Mouse (Mus musculus) lung, embryonic 15.5 days (tissue): ENCODE measurements around the gene Fam189a1. TPM values are rescaled to one million over a fixed set of nuclear protein-coding genes. Genes with fewer than 3 reads are reported as not detected.

ENCODE experiments used
- ATAC-seq: fragments of 200-750 bp; cut with Nextera tagmentation; 2 replicates; pipeline ENCODE4 v1.8.0; 2017; ENCODE audit warnings: moderate number of reproducible peaks, borderline replicate concordance; ENCODE audit not compliant: low FRiP score, low TSS enrichment; ENCODE audit errors: extremely low read depth
- H3K27ac ChIP-seq: fragments of 300-500 bp; sonication (generic); 2 replicates; pipeline ENCODE4 v1.5.1; 2015; ENCODE audit warnings: moderate library complexity, mild to moderate bottlenecking, inconsistent platforms
- H3K27me3 ChIP-seq: fragments of 300-500 bp; sonication (generic); 2 replicates; pipeline ENCODE4 v1.6.1; 2015; ENCODE audit warnings: inconsistent platforms
- H3K36me3 ChIP-seq: fragments of 300-500 bp; sonication (generic); 2 replicates; pipeline ENCODE4 v1.6.1; 2015; ENCODE audit warnings: inconsistent platforms
- H3K4me1 ChIP-seq: fragments of 300-500 bp; sonication (generic); 2 replicates; pipeline ENCODE4 v1.6.1; 2015; ENCODE audit warnings: inconsistent platforms
- H3K4me2 ChIP-seq: fragments of 300-500 bp; sonication (generic); 2 replicates; pipeline ENCODE4 v1.6.1; 2015; ENCODE audit warnings: inconsistent platforms, mild to moderate bottlenecking, moderate library complexity
- H3K4me3 ChIP-seq: fragments of 300-500 bp; sonication (generic); 2 replicates; pipeline ENCODE4 v1.5.1; 2015; ENCODE audit warnings: mild to moderate bottlenecking, inconsistent platforms
- H3K9ac ChIP-seq: fragments of 300-500 bp; sonication (generic); 2 replicates; pipeline ENCODE4 v1.6.1; 2015; ENCODE audit warnings: inconsistent platforms
- H3K9me3 ChIP-seq: fragments of 300-500 bp; sonication (generic); 2 replicates; pipeline ENCODE4 v1.6.1; 2016; ENCODE audit warnings: inconsistent platforms
- WGBS: fragments of 180-500 bp; shearing (Covaris S2); methylation state at CpG from one replicate; pipeline ENCODE4 v1.1.7; 2015; 5-methylcytosine and 5-hydroxymethylcytosine counted together
- polyA plus RNA-seq: library from polyadenylated mRNA; unstranded; fragments of >200 nt; fragmentation: Nextera tagmentation; extraction: Ambion mirVana; gene quantifications from 2 replicates; pipeline ENCODE4 v1.2.1, GENCODE M21; 2015

The Fam189a1 gene
- polyA plus RNA-seq, 1 experiment from 2014 or later, result 0.44 TPM

GRCm38 (mm10) chr7:65064638-65065037 is 91.7 kb downstream of the Fam189a1 start:
- no peak overlapping the region for H3K27ac ChIP-seq
- H3K4me3 ChIP-seq, result no peak overlapping the region
- no peak overlapping the region for H3K4me2 ChIP-seq
- no peaks in the 10 kb centered on the region for H3K36me3 ChIP-seq
- no peaks in the 10 kb centered on the region for H3K9me3 ChIP-seq
- H3K27me3 ChIP-seq, result no peaks in the 10 kb centered on the region
- no peak overlapping the region for H3K9ac ChIP-seq
- 38% methylated on average over 5 of the region's 5 CpGs for WGBS
- no peaks in the 10 kb centered on the region for H3K4me1 ChIP-seq
- ATAC-seq, result no peak

- Histone ChIP-seq H3K9me3 (no peaks in the 10 kb centered on the region), H3K4me3 (no peak overlapping the region), H3K36me3 (no peaks in the 10 kb centered on the region), H3K27ac (no peak overlapping the region), H3K4me2 (no peak overlapping the region), H3K27me3 (no peaks in the 10 kb centered on the region), H3K9ac (no peak overlapping the region), H3K4me1 (no peaks in the 10 kb centered on the region)
- ATAC-seq, result no peak
- whole genome bisulfite sequencing, result 31% methylated on average over 3 of the region's 3 CpGs
These were observed 92.3 kb downstream of the Fam189a1 start for GRCm38 (mm10) chr7:65064096-65064495.

GRCm38 (mm10) chr7:65060163-65060799 is 96.1 kb downstream of the Fam189a1 start:
- WGBS, result 68% methylated on average over 7 of the region's 7 CpGs
- Histone ChIP-seq H3K27me3 (no peaks in the 10 kb centered on the region), H3K36me3 (no peaks in the 10 kb centered on the region), H3K4me1 (no peaks in the 10 kb centered on the region), H3K4me3 (no peak overlapping the region), H3K9ac (no peak overlapping the region), H3K27ac (no peak overlapping the region), H3K4me2 (no peak overlapping the region), H3K9me3 (no peaks in the 10 kb centered on the region)
- no peak for ATAC-seq

GRCm38 (mm10) chr7:65056864-65057263 is 99.5 kb downstream of the Fam189a1 start:
- H3K4me2 ChIP-seq, result no peak overlapping the region
- no peaks in the 10 kb centered on the region for H3K27me3 ChIP-seq
- no peaks in the 10 kb centered on the region for H3K9me3 ChIP-seq
- H3K4me1 ChIP-seq, result no peaks in the 10 kb centered on the region
- H3K9ac ChIP-seq, result no peak overlapping the region
- no peaks in the 10 kb centered on the region for H3K36me3 ChIP-seq
- ATAC-seq, result no peak
- WGBS, result 78% methylated on average over 6 of the region's 6 CpGs
- no peak overlapping the region for H3K4me3 ChIP-seq
- no peak overlapping the region for H3K27ac ChIP-seq

GRCm38 (mm10) chr7:65051986-65052385 is 104.4 kb downstream of the Fam189a1 start:
- no peak overlapping the region for H3K4me2 ChIP-seq
- H3K27me3 ChIP-seq, result no peaks in the 10 kb centered on the region
- H3K27ac ChIP-seq, result no peak overlapping the region
- no peaks in the 10 kb centered on the region for H3K36me3 ChIP-seq
- 59% methylated on average over 1 of the region's 1 CpGs for WGBS
- H3K9ac ChIP-seq, result no peak overlapping the region
- H3K4me1 ChIP-seq, result no peaks in the 10 kb centered on the region
- H3K4me3 ChIP-seq, result no peak overlapping the region
- no peaks in the 10 kb centered on the region for H3K9me3 ChIP-seq
- ATAC-seq, result no peak

- H3K9me3 ChIP-seq, result no peaks in the 10 kb centered on the region
- no peak overlapping the region for H3K27ac ChIP-seq
- no peaks in the 10 kb centered on the region for H3K27me3 ChIP-seq
- ATAC-seq, result no peak
- WGBS, result 81% methylated on average over 18 of the region's 18 CpGs
- H3K4me1 ChIP-seq, result no peaks in the 10 kb centered on the region
- no peak overlapping the region for H3K4me3 ChIP-seq
- no peaks in the 10 kb centered on the region for H3K36me3 ChIP-seq
- no peak overlapping the region for H3K4me2 ChIP-seq
- H3K9ac ChIP-seq, result no peak overlapping the region
These were observed 107.0 kb downstream of the Fam189a1 start for GRCm38 (mm10) chr7:65049236-65049954.

GRCm38 (mm10) chr7:65047700-65048099 is 108.7 kb downstream of the Fam189a1 start:
- Histone ChIP-seq H3K4me1 (no peaks in the 10 kb centered on the region), H3K27ac (no peak overlapping the region), H3K9me3 (no peaks in the 10 kb centered on the region), H3K4me2 (no peak overlapping the region), H3K27me3 (no peaks in the 10 kb centered on the region), H3K4me3 (no peak overlapping the region), H3K9ac (no peak overlapping the region), H3K36me3 (no peaks in the 10 kb centered on the region)
- WGBS, result 38% methylated on average over 5 of the region's 5 CpGs
- no peak for ATAC-seq

- Histone ChIP-seq H3K4me3 (no peak overlapping the region), H3K27ac (no peak overlapping the region), H3K36me3 (no peaks in the 10 kb centered on the region), H3K27me3 (no peaks in the 10 kb centered on the region), H3K9ac (no peak overlapping the region), H3K9me3 (no peaks in the 10 kb centered on the region), H3K4me2 (no peak overlapping the region), H3K4me1 (no peaks in the 10 kb centered on the region)
- ATAC-seq, result no peak
- 51% methylated on average over 4 of the region's 4 CpGs for whole genome bisulfite sequencing
These were observed 109.7 kb downstream of the Fam189a1 start for GRCm38 (mm10) chr7:65046690-65047089.

GRCm38 (mm10) chr7:65044280-65044679 is 112.1 kb downstream of the Fam189a1 start:
- Histone ChIP-seq H3K27ac (no peak overlapping the region), H3K4me1 (no peaks in the 10 kb centered on the region), H3K9me3 (no peaks in the 10 kb centered on the region), H3K27me3 (no peaks in the 10 kb centered on the region), H3K4me2 (no peak overlapping the region), H3K9ac (no peak overlapping the region), H3K4me3 (no peak overlapping the region), H3K36me3 (no peaks in the 10 kb centered on the region)
- WGBS, result 45% methylated on average over 6 of the region's 6 CpGs
- ATAC-seq, result no peak

GRCm38 (mm10) chr7:65041106-65041505 is 115.3 kb downstream of the Fam189a1 start:
- no peak overlapping the region for H3K27ac ChIP-seq
- WGBS, result 87% methylated on average over 7 of the region's 7 CpGs
- H3K36me3 ChIP-seq, result no peaks in the 10 kb centered on the region
- H3K9ac ChIP-seq, result no peak overlapping the region
- H3K4me3 ChIP-seq, result no peak overlapping the region
- ATAC-seq, result no peak
- no peaks in the 10 kb centered on the region for H3K9me3 ChIP-seq
- H3K27me3 ChIP-seq, result no peaks in the 10 kb centered on the region
- no peak overlapping the region for H3K4me2 ChIP-seq
- H3K4me1 ChIP-seq, result no peaks in the 10 kb centered on the region

- Histone ChIP-seq H3K36me3 (no peaks in the 10 kb centered on the region), H3K27me3 (no peaks in the 10 kb centered on the region), H3K27ac (no peak overlapping the region), H3K9me3 (no peaks in the 10 kb centered on the region), H3K9ac (no peak overlapping the region), H3K4me1 (no peaks in the 10 kb centered on the region), H3K4me3 (no peak overlapping the region), H3K4me2 (no peak overlapping the region)
- 54% methylated on average over 7 of the region's 7 CpGs for WGBS
- no peak for ATAC-seq
These were observed 124.6 kb downstream of the Fam189a1 start for GRCm38 (mm10) chr7:65031741-65032140.

- Histone ChIP-seq H3K4me3 (no peak overlapping the region), H3K36me3 (no peaks in the 10 kb centered on the region), H3K4me2 (no peak overlapping the region), H3K27ac (no peak overlapping the region), H3K27me3 (no peaks in the 10 kb centered on the region), H3K9me3 (no peaks in the 10 kb centered on the region), H3K9ac (no peak overlapping the region), H3K4me1 (no peaks in the 10 kb centered on the region)
- WGBS, result 81% methylated on average over 6 of the region's 6 CpGs
- ATAC-seq, result no peak
These were observed 125.2 kb downstream of the Fam189a1 start for GRCm38 (mm10) chr7:65031195-65031594.
